Mouse (Mus musculus): ENCODE measurements around the gene Myl6b.

- TF ChIP-seq TAL1 (conservative IDR thresholded peaks at IDR 0.05; ENCODE audit: low read depth, low read length), result no peak
- TF ChIP-seq CTCF (IDR thresholded peaks at IDR 0.05; ENCODE audit: low read depth, low read length), result no peak
- no peak for TF ChIP-seq GATA1 (IDR thresholded peaks at IDR 0.05; ENCODE audit: borderline replicate concordance, low read length)
- TF ChIP-seq POLR2AphosphoS5 (IDR thresholded peaks at IDR 0.05; ENCODE audit: insufficient replicate concordance, low read depth, low read length), result no peak
- no peak for TF ChIP-seq GATA2 (IDR thresholded peaks at IDR 0.05; ENCODE audit: borderline replicate concordance, low read depth, low read length)
Observed at GRCm38 (mm10) chr10:128502341-128502740, 3.9 kb upstream of the Myl6b start.
